Mouse (Mus musculus) heart, embryonic 16.5 days (tissue): ENCODE data around the gene Ccl26. TPM values are rescaled to one million over a fixed set of nuclear protein-coding genes. Genes with fewer than 3 reads are reported as not detected.

Source experiments
- ATAC-seq: fragments of 200-750 bp; cut with Nextera tagmentation; replicated peaks from 2 replicates; pipeline ENCODE4 v1.8.0; 2017; ENCODE audit warnings: moderate number of reproducible peaks; ENCODE audit not compliant: insufficient read depth, low FRiP score; ENCODE audit errors: extremely low read depth
- H3K27ac ChIP-seq: fragments of 300-500 bp; sonication (generic); 2 replicates; pipeline ENCODE4 v1.5.1; 2014; ENCODE audit warnings: mild to moderate bottlenecking, low read length, control low read depth, moderate library complexity
- H3K27me3 ChIP-seq: fragments of 300-500 bp; sonication (generic); 2 replicates; pipeline ENCODE4 v1.6.1; 2014; ENCODE audit warnings: low read length, mixed read lengths; ENCODE audit not compliant: control insufficient read depth, insufficient read depth
- H3K36me3 ChIP-seq: fragments of 300-500 bp; sonication (generic); 2 replicates; pipeline ENCODE4 v1.6.1; 2014; ENCODE audit not compliant: control insufficient read depth, insufficient read depth
- H3K4me1 ChIP-seq: fragments of 300-500 bp; sonication (generic); 2 replicates; pipeline ENCODE4 v1.6.1; 2014; ENCODE audit warnings: low read length, mixed read lengths; ENCODE audit not compliant: control insufficient read depth, insufficient read depth
- H3K4me2 ChIP-seq: fragments of 300-500 bp; sonication (generic); 2 replicates; pipeline ENCODE4 v1.6.1; 2014; ENCODE audit warnings: low read depth, mild to moderate bottlenecking, control low read depth, low read length
- H3K4me3 ChIP-seq: fragments of 300-500 bp; sonication (generic); 2 replicates; pipeline ENCODE4 v1.5.1; 2014; ENCODE audit warnings: mild to moderate bottlenecking, control low read depth, low read length
- H3K9ac ChIP-seq: fragments of 300-500 bp; sonication (generic); 2 replicates; pipeline ENCODE4 v1.6.1; 2014; ENCODE audit warnings: low read length, control low read depth
- H3K9me3 ChIP-seq: fragments of 300-500 bp; sonication (generic); replicated peaks from 2 replicates; pipeline ENCODE4 v1.6.1; 2016; ENCODE audit warnings: low read length; ENCODE audit not compliant: control insufficient read depth
- WGBS: fragments of 180-500 bp; shearing (Covaris S2); extraction: QIAGEN DNeasy Blood & Tissue Kit; methylation state at CpG from one replicate; pipeline ENCODE4 v1.1.7; 2014; 5-methylcytosine and 5-hydroxymethylcytosine counted together
- polyA plus RNA-seq: library from polyadenylated mRNA; unstranded; fragments of >200 nt; fragmentation: Nextera tagmentation; extraction: Ambion mirVana; gene quantifications from 2 replicates; pipeline ENCODE4 v1.2.1, GENCODE M21; 2015

The Ccl26 gene
- polyA plus RNA-seq, 1 experiment from 2014 or later: not detected

DNA sequence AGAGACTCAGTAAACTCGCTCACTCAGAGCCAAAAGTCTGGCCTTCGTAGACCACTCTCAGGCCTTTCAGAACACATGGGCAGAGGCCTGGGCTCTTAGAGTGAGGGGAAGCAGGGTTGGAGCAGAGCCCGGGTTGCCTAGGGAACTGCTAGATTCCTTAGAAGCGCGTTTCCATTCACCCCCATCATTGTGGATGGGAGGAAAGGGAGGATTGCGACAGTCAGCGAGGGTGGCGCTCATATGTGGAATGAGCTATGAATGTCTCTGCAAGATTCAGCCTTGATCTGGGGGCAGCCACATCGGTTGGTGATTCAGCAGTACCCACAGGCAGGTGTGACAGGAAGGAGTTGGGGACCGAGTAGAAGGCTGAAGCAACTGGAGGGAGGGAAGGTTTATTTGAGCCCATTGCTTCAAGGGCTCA lies 16.0 kb upstream of the Ccl26 start:
- no peaks in the 10 kb centered on the region for H3K9me3 ChIP-seq
- no peaks in the 10 kb centered on the region for H3K4me1 ChIP-seq
- no peaks in the 10 kb centered on the region for H3K36me3 ChIP-seq
- WGBS: 81% methylated on average over 10 of the region's 10 CpGs
- H3K9ac ChIP-seq: no peak overlapping the region
- no peak for ATAC-seq
- no peak overlapping the region for H3K4me2 ChIP-seq
- no peak overlapping the region for H3K4me3 ChIP-seq
- H3K27ac ChIP-seq: no peak overlapping the region
- no peaks in the 10 kb centered on the region for H3K27me3 ChIP-seq

DNA sequence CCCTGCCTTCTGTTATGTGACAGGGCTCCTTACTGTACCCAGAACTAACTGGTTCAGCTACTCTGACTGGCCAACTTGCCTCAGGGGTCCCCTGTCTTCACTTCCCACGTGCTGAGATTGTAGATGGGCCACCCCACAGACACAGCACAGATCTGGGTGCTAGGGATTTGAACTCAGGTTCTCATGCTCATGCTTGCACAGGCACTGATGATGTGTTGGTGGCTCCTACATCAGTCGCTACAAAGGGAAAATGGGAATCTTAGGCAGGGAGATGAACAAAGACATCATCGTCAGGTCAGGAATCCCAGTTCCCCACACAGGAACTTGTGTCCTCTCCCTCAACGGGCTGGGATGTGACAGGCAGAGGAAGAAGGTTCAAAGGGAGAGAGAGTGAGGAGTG lies 12.7 kb upstream of the Ccl26 start:
- no peak overlapping the region for H3K4me2 ChIP-seq
- 57% methylated on average over 4 of the region's 4 CpGs for WGBS

GRCm38 (mm10) chr5:135573006-135573405 lies 9.6 kb upstream of the Ccl26 start, which contains the start of gene Ccl24:
TSS of gene Ccl24 (minus strand) at chr5:135573049.
- H3K4me3 ChIP-seq: no peak within 1 kb of the TSS
- H3K4me2 ChIP-seq: no peak within 1 kb of the TSS
- 66% methylated on average over 6 of the region's 6 CpGs for WGBS

More for the DNA sequence above, 12.7 kb upstream of the Ccl26 start:
- no peaks in the 10 kb centered on the region for H3K4me1 ChIP-seq
- H3K9ac ChIP-seq: no peak overlapping the region
- H3K27me3 ChIP-seq: no peaks in the 10 kb centered on the region
- H3K9me3 ChIP-seq: no peaks in the 10 kb centered on the region
- H3K36me3 ChIP-seq: no peaks in the 10 kb centered on the region
- H3K4me3 ChIP-seq: no peak overlapping the region
- no peak overlapping the region for H3K27ac ChIP-seq
- no peak for ATAC-seq

DNA sequence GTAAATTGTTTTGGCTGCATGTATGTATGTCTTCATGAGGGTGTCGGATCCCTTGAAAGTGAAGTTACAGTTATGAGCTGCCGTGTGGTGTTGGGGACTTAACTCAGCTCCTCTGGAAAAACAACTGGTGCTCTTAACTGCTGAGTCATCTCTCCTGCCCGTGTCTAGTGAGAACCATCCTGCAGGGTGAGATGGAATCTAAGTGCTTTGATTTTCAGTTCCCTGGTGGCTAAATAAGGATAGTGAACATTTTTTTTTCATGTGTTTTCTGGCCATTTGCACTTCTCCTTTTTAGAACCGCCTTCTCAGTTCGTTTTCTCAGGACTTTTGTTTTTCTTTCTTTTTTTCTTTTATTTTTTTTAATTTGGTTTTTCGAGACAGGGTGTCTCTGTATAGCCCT lies 5.3 kb upstream of the Ccl26 start:
- H3K27me3 ChIP-seq: no peaks in the 10 kb centered on the region; the same call in 1 of the 2 replicates
- H3K9ac ChIP-seq: no peak overlapping the region
- no peaks in the 10 kb centered on the region for H3K4me1 ChIP-seq
- 61% methylated on average over 6 of the region's 6 CpGs for WGBS
- no peak overlapping the region for H3K27ac ChIP-seq
- no peak overlapping the region for H3K4me3 ChIP-seq
- ATAC-seq: no peak
- no peaks in the 10 kb centered on the region for H3K36me3 ChIP-seq
- no peaks in the 10 kb centered on the region for H3K9me3 ChIP-seq
- H3K4me2 ChIP-seq: no peak overlapping the region

More at GRCm38 (mm10) chr5:135573006-135573405, 9.6 kb upstream of the Ccl26 start, which contains the start of gene Ccl24:
- H3K27ac ChIP-seq: no peak within 1 kb of the TSS
- no peak for ATAC-seq
- H3K9me3 ChIP-seq: no peaks in the 10 kb centered on the region
- no peaks in the 10 kb centered on the region for H3K36me3 ChIP-seq
- H3K4me1 ChIP-seq: no peaks in the 10 kb centered on the region
- H3K9ac ChIP-seq: no peak within 1 kb of the TSS
- no peaks in the 10 kb centered on the region for H3K27me3 ChIP-seq

DNA sequence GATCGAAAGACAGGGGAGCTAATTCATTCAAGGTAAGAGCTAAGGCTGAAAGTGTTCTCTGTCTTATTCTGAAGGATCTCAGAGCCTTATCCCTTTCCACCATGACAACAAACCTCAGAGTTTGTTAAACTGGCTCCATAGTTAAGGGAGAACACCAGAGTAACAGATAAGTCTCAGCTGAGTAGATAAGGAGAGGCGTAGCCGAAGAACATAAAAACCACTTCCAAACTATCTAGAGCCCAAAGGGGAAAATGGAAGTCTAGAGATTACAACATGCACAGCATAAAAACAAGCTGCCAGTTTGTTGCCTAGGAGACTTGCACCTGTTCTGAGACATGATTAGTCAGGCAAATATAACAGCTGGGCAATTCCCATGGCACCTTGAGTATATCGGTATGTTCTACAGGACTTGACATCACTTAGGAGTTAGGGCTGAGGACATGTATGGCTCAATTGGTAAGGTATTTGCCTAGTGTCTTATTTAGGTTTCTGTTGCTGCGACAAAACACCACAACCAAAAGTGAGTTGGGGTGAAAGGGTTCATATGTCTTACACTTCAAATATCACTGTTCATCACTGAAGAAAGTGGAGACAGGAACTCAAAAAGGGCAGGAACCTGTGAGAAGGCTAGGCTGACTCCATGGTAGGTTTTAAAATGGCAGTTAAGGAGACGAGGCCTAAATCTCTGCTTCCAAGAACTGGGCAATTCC lies 4.3 kb upstream of the Ccl26 start:
- Histone ChIP-seq H3K4me1 (no peaks in the 10 kb centered on the region), H3K36me3 (no peaks in the 10 kb centered on the region), H3K9me3 (no peaks in the 10 kb centered on the region), H3K27ac (no peak overlapping the region), H3K4me3 (no peak overlapping the region), H3K4me2 (no peak overlapping the region), H3K27me3 (no peaks in the 10 kb centered on the region; the same call in 1 of the 2 replicates), H3K9ac (no peak overlapping the region)
- no peak for ATAC-seq
- 70% methylated on average over 6 of the region's 6 CpGs for WGBS

DNA sequence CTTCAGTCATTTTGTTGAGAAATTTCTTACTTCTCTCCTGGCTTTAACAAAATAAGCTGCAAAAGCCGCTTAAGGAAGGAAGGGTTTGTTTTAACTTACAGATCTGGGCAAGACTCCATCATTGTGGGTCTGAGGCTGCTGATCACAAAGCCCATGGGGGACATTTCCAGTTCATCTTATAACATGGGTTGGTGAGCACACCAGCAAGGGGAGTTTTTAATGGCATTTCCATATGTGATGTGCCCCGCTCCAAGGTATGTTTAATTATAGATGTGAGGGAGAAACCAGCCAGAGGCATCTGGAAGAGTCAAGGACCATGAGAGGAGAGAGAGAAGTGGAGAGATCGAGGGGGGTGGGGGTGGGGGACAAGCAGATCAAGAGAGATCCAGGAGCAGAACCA lies 5.7 kb downstream of the Ccl26 start:
- H3K27me3 ChIP-seq: no peaks in the 10 kb centered on the region

DNA sequence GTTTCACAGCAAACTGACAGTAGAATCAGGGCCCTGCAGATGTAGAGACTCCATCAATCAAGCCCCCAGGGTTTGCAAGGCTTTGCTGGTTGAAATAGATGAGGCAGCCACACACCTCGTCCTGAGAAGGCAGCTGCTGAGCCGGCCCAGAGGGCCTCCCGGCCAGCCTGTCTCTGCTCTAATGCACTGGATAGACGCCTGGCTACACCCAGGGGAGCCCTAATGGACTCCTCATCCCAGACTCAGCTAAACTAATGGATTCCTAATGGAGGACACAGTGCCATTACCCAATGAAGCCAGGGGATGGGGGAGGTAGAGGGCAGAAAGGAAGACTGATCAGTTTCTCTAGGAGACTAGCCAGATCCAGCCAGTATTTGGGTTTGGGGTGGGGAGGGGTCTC lies 6.3 kb downstream of the Ccl26 start:
- Histone ChIP-seq H3K9ac (no peak overlapping the region), H3K4me1 (0 out of 2 replicates have a peak, but pooled peaks cover 2% of the 10 kb centered on the region), H3K36me3 (no peaks in the 10 kb centered on the region), H3K4me2 (no peak overlapping the region), H3K4me3 (no peak overlapping the region), H3K9me3 (no peaks in the 10 kb centered on the region), H3K27ac (no peak overlapping the region), H3K27me3 (no peaks in the 10 kb centered on the region)
- WGBS: 23% methylated on average over 4 of the region's 4 CpGs
- no peak for ATAC-seq

More for the DNA sequence above, 5.7 kb downstream of the Ccl26 start:
- Histone ChIP-seq H3K4me2 (no peak overlapping the region), H3K27ac (no peak overlapping the region), H3K4me3 (no peak overlapping the region), H3K9me3 (no peaks in the 10 kb centered on the region), H3K4me1 (0 out of 2 replicates have a peak, but pooled peaks cover 2% of the 10 kb centered on the region), H3K36me3 (no peaks in the 10 kb centered on the region), H3K9ac (no peak overlapping the region)
- ATAC-seq: no peak
- WGBS: 54% methylated on average over 3 of the region's 3 CpGs

GRCm38 (mm10) chr5:135556259-135556658 lies 7.1 kb downstream of the Ccl26 start:
- H3K4me1 ChIP-seq: 0 out of 2 replicates have a peak, but pooled peaks cover 2% of the 10 kb centered on the region
- H3K9me3 ChIP-seq: no peaks in the 10 kb centered on the region
- WGBS: 71% methylated on average over 3 of the region's 4 CpGs
- no peaks in the 10 kb centered on the region for H3K27me3 ChIP-seq
- ATAC-seq: no peak
- no peak overlapping the region for H3K4me2 ChIP-seq
- H3K36me3 ChIP-seq: no peaks in the 10 kb centered on the region
- no peak overlapping the region for H3K4me3 ChIP-seq
- no peak overlapping the region for H3K9ac ChIP-seq
- no peak overlapping the region for H3K27ac ChIP-seq

GRCm38 (mm10) chr5:135551591-135551990 lies 11.8 kb downstream of the Ccl26 start:
- no peak for ATAC-seq
- Histone ChIP-seq H3K27ac (no peak overlapping the region), H3K9ac (no peak overlapping the region), H3K4me3 (no peak overlapping the region), H3K4me2 (no peak overlapping the region), H3K27me3 (no peaks in the 10 kb centered on the region), H3K4me1 (no peaks in the 10 kb centered on the region), H3K36me3 (no peaks in the 10 kb centered on the region), H3K9me3 (no peaks in the 10 kb centered on the region)
- WGBS: 58% methylated on average over 3 of the region's 3 CpGs
